Mouse (Mus musculus) spleen, adult 2 months (tissue): ENCODE results near the gene Chpf2. TPM values are rescaled to one million over a fixed set of nuclear protein-coding genes. Genes with fewer than 3 reads are reported as not detected.

ENCODE experiments used
- DNase-seq, 2 experiments: peaks; one replicate each; pipeline versions ENCODE4 v3.0.0 to v3.0.0-alpha.2; 2012 to 2021; ENCODE audit warnings: low spot score in 2 of 2, low read depth in 1 of 2
- H3K27ac ChIP-seq: fragments of 200-500 bp; 2 replicates; pipeline ENCODE4 v1.5.1; 2012; ENCODE audit warnings: low read length, inconsistent platforms; ENCODE audit not compliant: insufficient read depth
- H3K27me3 ChIP-seq: fragments of 200-500 bp; 2 replicates; pipeline ENCODE4 v1.6.1; 2012; ENCODE audit warnings: mild to moderate bottlenecking, moderate library complexity, low read length, inconsistent platforms; ENCODE audit not compliant: control insufficient read depth, insufficient read depth
- H3K36me3 ChIP-seq: fragments of 200-500 bp; 2 replicates; pipeline ENCODE4 v1.6.1; 2012; ENCODE audit warnings: mild to moderate bottlenecking, low read length, inconsistent platforms; ENCODE audit not compliant: control insufficient read depth, insufficient read depth
- H3K4me1 ChIP-seq: fragments of 200-500 bp; 2 replicates; pipeline ENCODE4 v1.6.1; 2011; ENCODE audit warnings: inconsistent platforms; ENCODE audit not compliant: control insufficient read depth, insufficient read depth, insufficient read length
- H3K4me3 ChIP-seq: fragments of 200-500 bp; 2 replicates; pipeline ENCODE4 v1.5.1; 2011; ENCODE audit warnings: mild to moderate bottlenecking, inconsistent platforms; ENCODE audit not compliant: insufficient read depth, insufficient read length; ENCODE audit errors: extremely low read depth
- CTCF ChIP-seq: fragments of 200-500 bp; IDR thresholded peaks from 2 replicates; pipeline ENCODE4 v1.5.1; 2011; ENCODE audit warnings: mild to moderate bottlenecking, inconsistent platforms; ENCODE audit not compliant: insufficient read depth, insufficient read length, insufficient replicate concordance; ENCODE audit errors: extremely low read depth
- POLR2A ChIP-seq: fragments of 200-500 bp; IDR thresholded peaks from 2 replicates; pipeline ENCODE4 v1.6.1; 2011; ENCODE audit warnings: low read depth, low read length, inconsistent platforms
- WGBS: fragments of 180-500 bp; shearing (Covaris S2); methylation state at CpG from one replicate; pipeline ENCODE4 v1.1.7; 2018; 5-methylcytosine and 5-hydroxymethylcytosine counted together
- polyA plus RNA-seq: library from polyadenylated mRNA; depleted of rRNA; stranded (reverse); fragments of >200 nt; gene quantifications from 2 replicates; pipeline ENCODE4 v1.2.3, GENCODE M21; 2012

Chpf2 gene
- polyA plus RNA-seq, 1 experiment, result 30.0 TPM

- Histone ChIP-seq H3K4me3 (no peak overlapping the region), H3K36me3 (no peaks in the 10 kb centered on the region), H3K27ac (no peak overlapping the region), H3K4me1 (peaks cover 10% of the 10 kb centered on the region), H3K27me3 (peaks cover 12% of the 10 kb centered on the region)
- no peak for DNase-seq
- TF ChIP-seq POLR2A (no peak), CTCF (no peak)
- WGBS, result 61% methylated on average over 6 of the region's 6 CpGs
Measured at GRCm38 (mm10) chr5:24605321-24605979, 18.9 kb downstream of the Chpf2 start.

GRCm38 (mm10) chr5:24605980-24606665 lies 19.6 kb downstream of the Chpf2 start:
- no peak for DNase-seq
- Histone ChIP-seq H3K4me1 (peaks cover 10% of the 10 kb centered on the region), H3K27ac (no peak overlapping the region), H3K36me3 (no peaks in the 10 kb centered on the region), H3K27me3 (peaks cover 12% of the 10 kb centered on the region), H3K4me3 (no peak overlapping the region)
- TF ChIP-seq POLR2A (no peak), CTCF (no peak)
- WGBS, result 78% methylated on average over 14 of the region's 14 CpGs

- H3K4me1 ChIP-seq, result peaks cover 4% of the 10 kb centered on the region; the same call in 1 of the 2 replicates
- DNase-seq, result no peak
- no peak overlapping the region for H3K4me3 ChIP-seq
- peaks cover 2% of the 10 kb centered on the region; the same call in 1 of the 2 replicates for H3K27me3 ChIP-seq
- TF ChIP-seq POLR2A (no peak), CTCF (no peak)
- no peaks in the 10 kb centered on the region for H3K36me3 ChIP-seq
- H3K27ac ChIP-seq, result no peak overlapping the region
- WGBS, result 53% methylated on average over 5 of the region's 5 CpGs
Measured at GRCm38 (mm10) chr5:24609388-24609787, 22.8 kb downstream of the Chpf2 start.

- H3K4me3 ChIP-seq, result no peak overlapping the region
- TF ChIP-seq POLR2A (no peak), CTCF (no peak)
- DNase-seq, result no peak
- H3K27me3 ChIP-seq, result no peaks in the 10 kb centered on the region
- H3K36me3 ChIP-seq, result no peaks in the 10 kb centered on the region
- WGBS, result 82% methylated on average over 7 of the region's 7 CpGs
- no peak overlapping the region for H3K27ac ChIP-seq
- no peaks in the 10 kb centered on the region for H3K4me1 ChIP-seq
Measured at GRCm38 (mm10) chr5:24611366-24612301, 25.1 kb downstream of the Chpf2 start.

- TF ChIP-seq CTCF, result no peak
- DNase-seq, result no peak
- Histone ChIP-seq H3K4me1 (no peaks in the 10 kb centered on the region), H3K4me3 (no peak overlapping the region), H3K36me3 (no peaks in the 10 kb centered on the region), H3K27me3 (no peaks in the 10 kb centered on the region), H3K27ac (no peak overlapping the region)
- 76% methylated on average over 5 of the region's 5 CpGs for WGBS
Measured at GRCm38 (mm10) chr5:24612302-24612649, 25.7 kb downstream of the Chpf2 start.

- TF ChIP-seq POLR2A (no peak), CTCF (no peak)
- Histone ChIP-seq H3K36me3 (no peaks in the 10 kb centered on the region), H3K4me1 (no peaks in the 10 kb centered on the region), H3K27ac (no peak overlapping the region), H3K27me3 (no peaks in the 10 kb centered on the region), H3K4me3 (no peak overlapping the region)
- DNase-seq, result no peak
- 72% methylated on average over 6 of the region's 6 CpGs for WGBS
Measured at GRCm38 (mm10) chr5:24615097-24615496, 28.6 kb downstream of the Chpf2 start.

GRCm38 (mm10) chr5:24618921-24619320 lies 32.4 kb downstream of the Chpf2 start:
- TF ChIP-seq POLR2A (no peak), CTCF (no peak)
- WGBS, result 88% methylated on average over 3 of the region's 3 CpGs
- Histone ChIP-seq H3K4me3 (no peak overlapping the region), H3K27me3 (0 out of 2 replicates have a peak, but pooled peaks cover 2% of the 10 kb centered on the region), H3K27ac (no peak overlapping the region), H3K36me3 (no peaks in the 10 kb centered on the region), H3K4me1 (no peaks in the 10 kb centered on the region)
- no peak for DNase-seq
